Mouse (Mus musculus) lung, postnatal 0 days (tissue): Measurements from ENCODE around the gene Prkcq.
A peak's percentile ranks its signal among the peaks of the same experiment; 100 is the strongest.

Source experiments
- CTCF ChIP-seq: IDR thresholded peaks from 2 replicates; pipeline ENCODE4 v1.5.1; 2016; ENCODE audit warnings: antibody characterized with exemption, mild to moderate bottlenecking
- EP300 ChIP-seq: IDR thresholded peaks from 2 replicates; pipeline ENCODE4 v1.6.1; 2016; ENCODE audit warnings: antibody characterized with exemption, mild to moderate bottlenecking, control low read depth

DNA sequence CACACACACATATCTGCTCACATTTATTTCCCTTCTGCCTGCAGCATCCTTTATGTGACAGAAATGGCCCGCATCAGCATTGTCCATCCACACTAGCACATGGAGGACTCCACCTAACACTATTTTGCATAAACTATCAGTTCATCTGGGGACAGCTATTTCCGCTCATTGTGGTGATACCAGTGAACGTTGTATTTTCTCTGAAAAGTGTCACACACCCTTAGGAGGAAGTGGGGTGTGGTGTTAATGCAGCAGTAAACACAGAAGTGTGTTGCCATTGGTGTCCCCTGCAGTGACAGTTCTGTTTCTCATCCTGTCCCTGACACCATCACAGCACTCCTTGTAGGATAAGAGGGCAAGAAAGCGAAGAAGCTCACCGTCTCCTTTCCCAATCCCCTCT, 46.2 kb downstream of the Prkcq start:
- no peak for TF ChIP-seq CTCF
- TF ChIP-seq EP300, result peak; percentile 93
